ENCODE assay signal across 27 mouse cellular contexts in genomic region chr3:115590716-115591115, GRCm38 (mm10).
"Had no signal": no experiment of that assay in that cellular context is flagged by ENCODE, and none has a peak within 500 bp of the region (broad histone marks: within the 10 kb centered on the region; RNA-seq: fewer than 3 reads in every experiment).

No protein-coding gene starts in this region.

- ATAC-seq: hindbrain, embryonic 16.5 days; inflammation-experienced regulatory T-cells, adult 6 months; intestine, embryonic 15.5 days; intestine, postnatal 0 days; liver, postnatal 0 days had no signal

- H3K4me2 ChIP-seq: heart, embryonic 11.5 days; heart, embryonic 13.5 days; heart, embryonic 15.5 days; hindbrain, embryonic 12.5 days; hindbrain, embryonic 14.5 days; intestine, embryonic 15.5 days; limb, embryonic 12.5 days; liver, embryonic 11.5 days; liver, embryonic 13.5 days; liver, embryonic 15.5 days had no signal

- H3K4me3 ChIP-seq: gastrocnemius, adult 2 months; heart, adult 2 months; heart, embryonic 13.5 days; heart, embryonic 15.5 days; hindbrain, embryonic 10.5 days; hindbrain, embryonic 12.5 days; intestine, embryonic 15.5 days; layer of hippocampus, adult 2 months; left cerebral cortex, adult 2 months; limb, embryonic 10.5 days; limb, embryonic 12.5 days; liver, embryonic 13.5 days; liver, embryonic 15.5 days had no signal

- H3K9me3 ChIP-seq: heart, embryonic 13.5 days; heart, embryonic 15.5 days; hindbrain, embryonic 10.5 days; hindbrain, embryonic 12.5 days; intestine, embryonic 15.5 days; limb, embryonic 10.5 days; limb, embryonic 12.5 days; liver, embryonic 13.5 days; liver, embryonic 15.5 days had no signal

- H3K36me3 ChIP-seq: heart, embryonic 13.5 days; heart, embryonic 15.5 days; hindbrain, embryonic 10.5 days; hindbrain, embryonic 12.5 days; intestine, embryonic 15.5 days; limb, embryonic 10.5 days; limb, embryonic 12.5 days; liver, embryonic 13.5 days; liver, embryonic 15.5 days had no signal

- H3K4me1 ChIP-seq: hindbrain, embryonic 10.5 days; hindbrain, embryonic 12.5 days; intestine, embryonic 15.5 days; limb, embryonic 10.5 days; limb, embryonic 12.5 days; liver, embryonic 13.5 days; liver, embryonic 15.5 days had no signal

- H3K9ac ChIP-seq: heart, embryonic 13.5 days; heart, embryonic 15.5 days; hindbrain, embryonic 12.5 days; hindbrain, embryonic 14.5 days; intestine, embryonic 15.5 days; limb, embryonic 12.5 days; liver, embryonic 13.5 days; liver, embryonic 15.5 days; liver, postnatal 0 days had no signal

- H3K27ac ChIP-seq: gastrocnemius, adult 2 months; heart, adult 2 months; heart, embryonic 13.5 days; heart, embryonic 15.5 days; hindbrain, embryonic 10.5 days; hindbrain, embryonic 12.5 days; hindbrain, embryonic 14.5 days; intestine, embryonic 15.5 days; layer of hippocampus, adult 2 months; left cerebral cortex, adult 2 months; limb, embryonic 10.5 days; limb, embryonic 12.5 days; liver, embryonic 13.5 days; liver, embryonic 15.5 days had no signal

- H3K27me3 ChIP-seq: heart, embryonic 13.5 days; heart, embryonic 15.5 days; hindbrain, embryonic 12.5 days; intestine, embryonic 15.5 days; limb, embryonic 12.5 days; liver, embryonic 13.5 days; liver, embryonic 15.5 days had no signal

- DNase-seq: gastrocnemius, adult 2 months; gastrocnemius, postnatal 10 days; gastrocnemius, postnatal 25 days; heart, adult 2 months; heart, postnatal 4 days; kidney, adult 18-20 months; kidney, postnatal 14 days; kidney, postnatal 36 days; liver; liver, embryonic 13.5 days; liver, postnatal 0 days had no signal
